Mouse (Mus musculus) forebrain, embryonic 11.5 days (tissue): ENCODE measurements around the gene Ccdc169. TPM values are rescaled to one million over a fixed set of nuclear protein-coding genes. Genes with fewer than 3 reads are reported as not detected.

ENCODE experiments used
- ATAC-seq: fragments of 200-750 bp; cut with Nextera tagmentation; replicated peaks from 2 replicates; pipeline ENCODE4 v1.8.0; 2017; ENCODE audit warnings: moderate TSS enrichment; ENCODE audit not compliant: low FRiP score
- DNase-seq: peaks from one replicate; pipeline ENCODE4 v3.0.0-alpha.2; 2017; ENCODE audit warnings: low spot score
- H3K27ac ChIP-seq: fragments of 300-500 bp; sonication (generic); 2 replicates; pipeline ENCODE4 v1.5.1; 2014; ENCODE audit warnings: low read depth, low read length
- H3K27me3 ChIP-seq: fragments of 300-500 bp; sonication (generic); 2 replicates; pipeline ENCODE4 v1.6.1; 2014; ENCODE audit warnings: mild to moderate bottlenecking, low read length, mixed read lengths; ENCODE audit not compliant: control insufficient read depth, insufficient read depth
- H3K36me3 ChIP-seq: fragments of 300-500 bp; sonication (generic); 2 replicates; pipeline ENCODE4 v1.6.1; 2014; ENCODE audit warnings: mild to moderate bottlenecking, low read length, moderate library complexity, mixed read lengths; ENCODE audit not compliant: control insufficient read depth, insufficient read depth
- H3K4me1 ChIP-seq: fragments of 300-500 bp; sonication (generic); replicated peaks from 2 replicates; pipeline ENCODE4 v1.6.1; 2014; ENCODE audit warnings: low read length, mixed read lengths; ENCODE audit not compliant: control insufficient read depth, insufficient read depth
- H3K4me2 ChIP-seq: fragments of 300-500 bp; sonication (generic); 2 replicates; pipeline ENCODE4 v1.6.1; 2014; ENCODE audit warnings: low read depth, mild to moderate bottlenecking, low read length, moderate library complexity, mixed read lengths; ENCODE audit not compliant: severe bottlenecking
- H3K4me3 ChIP-seq: fragments of 300-500 bp; sonication (generic); 2 replicates; pipeline ENCODE4 v1.5.1; 2014; ENCODE audit warnings: low read depth, low read length
- H3K9ac ChIP-seq: fragments of 300-500 bp; sonication (generic); 2 replicates; pipeline ENCODE4 v1.6.1; 2014; ENCODE audit warnings: low read length
- H3K9me3 ChIP-seq: fragments of 300-500 bp; sonication (generic); 2 replicates; pipeline ENCODE4 v1.6.1; 2016; ENCODE audit warnings: low read length, mixed read lengths; ENCODE audit not compliant: control insufficient read depth
- WGBS: fragments of 180-500 bp; shearing (Covaris S2); extraction: QIAGEN DNeasy Blood & Tissue Kit; methylation state at CpG from one replicate; pipeline ENCODE4 v1.1.7; 2014; 5-methylcytosine and 5-hydroxymethylcytosine counted together
- polyA plus RNA-seq: library from polyadenylated mRNA; unstranded; fragments of >200 nt; fragmentation: Nextera tagmentation; extraction: Ambion mirVana; gene quantifications from 2 replicates; pipeline ENCODE4 v1.2.1, GENCODE M21; 2014

Gene Ccdc169
- polyA plus RNA-seq, 1 experiment from 2014 or later, result 0.08 TPM

DNA sequence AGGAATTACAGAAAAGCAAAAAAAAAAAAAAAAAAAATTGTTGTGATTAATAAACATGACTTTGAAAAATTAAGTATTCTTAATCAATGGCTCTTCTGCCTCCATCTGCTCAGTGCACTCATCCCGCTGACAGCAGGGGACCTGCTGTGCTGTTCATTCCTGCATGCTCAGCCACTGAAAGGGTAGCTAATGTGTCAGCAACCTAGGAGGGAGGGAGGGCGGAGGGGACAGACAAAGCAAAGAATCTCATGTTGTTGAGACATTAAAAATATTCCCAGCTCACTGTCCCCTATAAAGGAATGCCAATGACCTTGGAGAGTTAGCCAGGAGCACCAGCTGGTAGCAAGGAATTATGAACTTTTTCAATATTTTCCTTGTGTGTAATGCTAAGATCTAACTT is 39.1 kb upstream of the Ccdc169 start:
- Histone ChIP-seq H3K4me1 (no peaks in the 10 kb centered on the region; the same call in 1 of the 2 replicates), H3K4me2 (no peak overlapping the region), H3K9ac (no peak overlapping the region), H3K27ac (no peak overlapping the region), H3K36me3 (no peaks in the 10 kb centered on the region), H3K4me3 (no peak overlapping the region), H3K9me3 (no peaks in the 10 kb centered on the region), H3K27me3 (no peaks in the 10 kb centered on the region)
- DNase-seq (no peak), ATAC-seq (0 out of 2 replicates have a peak, but pooled peaks have one; percentile 59)
- 27% methylated on average over 2 of the region's 2 CpGs for whole genome bisulfite sequencing

DNA sequence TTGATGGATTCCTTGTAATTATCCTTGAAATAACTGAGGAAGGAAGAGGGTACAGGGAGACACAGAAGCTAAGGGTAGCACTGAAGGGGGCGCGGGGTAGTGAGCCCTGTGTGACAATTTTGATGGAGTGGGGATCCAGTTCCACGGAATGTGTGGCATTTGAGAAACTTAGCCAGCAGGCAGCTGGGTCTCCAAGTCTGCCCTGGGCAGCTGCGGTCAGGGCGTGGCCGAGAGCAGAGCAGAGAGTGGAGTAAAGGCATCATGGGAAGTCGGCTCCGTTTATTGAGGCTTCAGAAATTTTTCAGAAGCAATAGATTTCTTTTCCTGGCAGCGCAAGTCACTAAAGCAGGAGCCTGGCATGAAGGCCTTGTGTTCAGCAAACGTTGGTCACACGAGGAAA is 38.1 kb upstream of the Ccdc169 start:
- Histone ChIP-seq H3K4me1 (no peaks in the 10 kb centered on the region; the same call in 1 of the 2 replicates), H3K27me3 (no peaks in the 10 kb centered on the region), H3K27ac (no peak overlapping the region), H3K9ac (no peak overlapping the region), H3K4me3 (no peak overlapping the region), H3K4me2 (no peak overlapping the region), H3K9me3 (no peaks in the 10 kb centered on the region), H3K36me3 (no peaks in the 10 kb centered on the region)
- WGBS, result 89% methylated on average over 11 of the region's 11 CpGs
- ATAC-seq, result no peak
- DNase-seq, result no peak

DNA sequence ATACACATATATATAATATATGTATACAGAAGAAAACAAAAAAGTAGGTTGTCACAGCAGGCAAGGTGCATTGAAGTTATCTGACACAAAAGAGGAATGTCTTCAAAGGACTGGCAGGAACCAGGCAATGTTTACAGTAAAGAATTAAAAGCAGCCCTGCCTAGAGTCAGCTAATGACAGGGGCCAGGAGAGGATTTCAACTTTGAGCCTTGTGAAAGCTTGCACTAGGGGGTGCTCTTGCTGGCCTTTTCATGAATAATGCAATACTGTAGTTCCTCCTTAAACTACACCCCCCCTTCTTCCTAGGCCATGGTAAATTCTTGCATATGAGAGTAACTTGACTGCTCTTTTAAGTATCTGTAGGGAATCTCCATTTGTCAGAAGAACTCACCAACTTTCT is 36.0 kb upstream of the Ccdc169 start:
- ATAC-seq (no peak), DNase-seq (no peak)
- Histone ChIP-seq H3K4me1 (no peaks in the 10 kb centered on the region; the same call in 1 of the 2 replicates), H3K27me3 (no peaks in the 10 kb centered on the region), H3K9me3 (no peaks in the 10 kb centered on the region), H3K4me3 (no peak overlapping the region), H3K4me2 (no peak overlapping the region), H3K9ac (no peak overlapping the region), H3K36me3 (no peaks in the 10 kb centered on the region), H3K27ac (no peak overlapping the region)

DNA sequence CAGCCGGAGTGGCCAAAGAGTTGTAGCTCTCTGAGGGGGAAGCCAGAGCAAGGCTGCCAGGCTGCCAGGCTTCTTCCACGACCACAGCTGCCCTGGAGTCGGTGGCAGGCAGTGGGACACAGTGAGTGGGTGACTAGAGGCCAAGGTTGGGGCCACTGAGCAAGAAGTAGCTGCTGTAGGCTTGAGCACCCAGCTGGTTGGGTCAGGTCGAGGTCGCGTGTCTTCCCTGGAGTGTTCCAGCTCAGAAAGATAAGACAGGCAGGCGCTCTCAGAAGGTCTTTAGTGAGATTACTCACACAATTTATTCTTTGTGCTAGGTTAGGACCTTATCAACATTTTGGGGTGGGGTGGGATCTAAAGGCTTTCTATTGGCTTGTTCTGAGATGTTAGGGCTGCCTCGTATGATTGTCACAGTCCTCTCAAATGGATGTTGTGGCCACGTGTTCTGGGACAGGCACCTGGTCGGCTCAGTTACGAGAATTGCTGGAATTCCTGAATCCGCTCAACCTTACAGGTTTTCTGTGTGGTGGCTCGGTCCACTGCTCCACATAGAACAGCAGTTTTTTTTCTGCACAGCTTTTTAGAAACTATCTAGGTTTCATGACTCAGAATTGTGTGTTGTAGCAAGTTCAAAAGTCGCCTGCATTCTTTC is 31.6 kb upstream of the Ccdc169 start:
- H3K4me1 ChIP-seq, result no peaks in the 10 kb centered on the region
- ATAC-seq (no peak), DNase-seq (no peak)
- H3K4me2 ChIP-seq, result no peak overlapping the region
- WGBS, result 90% methylated on average over 14 of the region's 14 CpGs
- no peak overlapping the region for H3K4me3 ChIP-seq
- H3K9me3 ChIP-seq, result no peaks in the 10 kb centered on the region
- H3K9ac ChIP-seq, result no peak overlapping the region
- no peak overlapping the region for H3K27ac ChIP-seq
- H3K36me3 ChIP-seq, result no peaks in the 10 kb centered on the region
- H3K27me3 ChIP-seq, result no peaks in the 10 kb centered on the region

DNA sequence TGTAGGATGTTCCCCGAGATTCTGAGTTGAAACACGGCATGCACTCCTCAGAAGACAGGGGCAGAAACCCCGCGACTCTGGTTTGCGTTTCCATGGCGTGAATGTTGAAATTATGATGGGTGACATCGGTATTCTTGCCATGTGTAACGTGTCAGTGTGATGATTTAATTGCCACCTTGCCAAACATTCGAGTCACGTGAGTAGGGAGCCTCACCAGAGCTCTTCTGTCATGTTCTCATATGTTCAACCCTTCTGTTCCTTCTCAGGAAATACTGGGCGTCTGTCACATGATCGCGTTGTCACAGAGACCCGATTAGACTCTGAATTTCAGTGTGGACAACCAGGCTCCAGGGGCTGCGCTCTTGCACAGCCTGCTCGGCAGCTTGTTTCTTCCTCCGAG is 31.1 kb upstream of the Ccdc169 start:
- H3K9ac ChIP-seq, result no peak overlapping the region
- no peak overlapping the region for H3K4me2 ChIP-seq
- WGBS, result 92% methylated on average over 17 of the region's 17 CpGs
- H3K36me3 ChIP-seq, result no peaks in the 10 kb centered on the region
- no peak for ATAC-seq
- no peaks in the 10 kb centered on the region for H3K27me3 ChIP-seq
- no peak overlapping the region for H3K27ac ChIP-seq
- DNase-seq, result no peak
- no peaks in the 10 kb centered on the region for H3K9me3 ChIP-seq
- H3K4me1 ChIP-seq, result no peaks in the 10 kb centered on the region
- H3K4me3 ChIP-seq, result no peak overlapping the region

DNA sequence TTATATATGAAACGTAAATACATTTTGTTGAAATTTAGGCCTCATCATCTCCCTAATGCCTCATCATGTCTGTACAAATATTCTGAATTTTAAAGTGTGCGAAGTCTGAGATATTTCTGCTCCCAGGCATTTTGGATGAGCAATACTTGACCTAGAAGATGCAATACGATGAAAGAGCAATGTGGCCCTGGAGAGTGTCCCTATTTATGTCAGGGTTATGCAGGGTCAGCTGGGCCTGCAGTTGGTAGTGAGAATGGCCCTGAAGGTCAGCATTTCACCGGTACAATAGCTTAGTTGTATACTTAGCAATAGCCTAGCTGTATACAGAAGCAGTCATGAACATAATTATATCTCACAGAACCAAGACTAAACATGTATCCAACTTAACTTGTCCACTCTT is 28.0 kb upstream of the Ccdc169 start:
- H3K9ac ChIP-seq, result no peak overlapping the region
- H3K4me2 ChIP-seq, result no peak overlapping the region
- no peak overlapping the region for H3K4me3 ChIP-seq
- no peak for ATAC-seq
- WGBS, result 87% methylated on average over 4 of the region's 4 CpGs
- no peaks in the 10 kb centered on the region for H3K36me3 ChIP-seq
- DNase-seq, result no peak
- no peaks in the 10 kb centered on the region for H3K9me3 ChIP-seq
- H3K27me3 ChIP-seq, result no peaks in the 10 kb centered on the region
- H3K27ac ChIP-seq, result no peak overlapping the region
- H3K4me1 ChIP-seq, result peaks cover 3% of the 10 kb centered on the region

DNA sequence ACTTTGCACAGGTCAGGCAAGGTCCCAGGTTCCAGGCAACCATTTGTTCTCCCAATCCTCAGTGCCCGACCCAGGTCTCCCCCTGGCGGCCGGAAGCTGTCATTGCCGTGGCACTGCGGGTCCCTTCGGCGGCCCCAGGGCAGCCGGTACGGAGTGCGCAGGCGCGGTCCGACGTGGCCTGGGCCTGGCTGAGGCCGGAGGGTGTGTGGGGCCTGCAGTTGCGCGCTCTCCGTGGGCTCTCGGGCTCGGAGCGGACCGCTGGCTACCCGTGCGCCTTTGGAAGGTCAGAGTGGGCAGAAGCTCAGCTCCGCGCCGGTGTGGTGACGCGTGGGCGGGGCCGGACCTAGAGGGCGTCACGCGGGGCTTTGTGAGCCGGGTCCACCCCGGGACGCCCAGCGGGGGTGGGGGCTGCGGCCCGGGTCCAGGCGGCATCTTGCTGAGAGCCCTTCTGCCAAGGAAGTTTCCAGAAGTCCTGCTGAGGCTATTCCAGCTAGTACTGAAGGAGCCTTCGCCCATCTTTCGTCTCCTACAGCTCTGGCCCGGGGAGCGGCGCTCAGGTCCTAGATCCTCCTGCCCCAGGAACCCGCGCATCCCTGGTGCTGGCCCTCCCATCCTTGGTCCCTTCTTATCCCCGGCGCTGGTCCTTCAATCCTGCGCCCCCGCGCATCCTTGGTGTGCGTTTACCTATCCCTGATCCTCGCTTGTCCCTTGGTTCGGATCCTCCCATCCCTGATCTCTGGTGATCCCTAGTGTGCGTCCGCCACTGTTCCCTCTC is 25.0 kb upstream of the Ccdc169 start, which contains the start of gene Spg20:
TSS of gene Spg20 (plus strand) at position 174 of the 775 bp plus-strand sequence.
- Histone ChIP-seq H3K27ac (peak within 1 kb of the TSS; percentile 37), H3K9me3 (no peaks in the 10 kb centered on the region), H3K9ac (peak within 1 kb of the TSS; percentile 88), H3K36me3 (peaks cover 3% of the 10 kb centered on the region), H3K4me1 (peaks cover 3% of the 10 kb centered on the region), H3K4me2 (peak within 1 kb of the TSS; percentile 74), H3K27me3 (no peaks in the 10 kb centered on the region), H3K4me3 (peak within 1 kb of the TSS; percentile 59)
- DNase-seq (peak; percentile 98), ATAC-seq (peak; percentile 97)
- under 1% methylated on average over 58 of the region's 58 CpGs for WGBS

DNA sequence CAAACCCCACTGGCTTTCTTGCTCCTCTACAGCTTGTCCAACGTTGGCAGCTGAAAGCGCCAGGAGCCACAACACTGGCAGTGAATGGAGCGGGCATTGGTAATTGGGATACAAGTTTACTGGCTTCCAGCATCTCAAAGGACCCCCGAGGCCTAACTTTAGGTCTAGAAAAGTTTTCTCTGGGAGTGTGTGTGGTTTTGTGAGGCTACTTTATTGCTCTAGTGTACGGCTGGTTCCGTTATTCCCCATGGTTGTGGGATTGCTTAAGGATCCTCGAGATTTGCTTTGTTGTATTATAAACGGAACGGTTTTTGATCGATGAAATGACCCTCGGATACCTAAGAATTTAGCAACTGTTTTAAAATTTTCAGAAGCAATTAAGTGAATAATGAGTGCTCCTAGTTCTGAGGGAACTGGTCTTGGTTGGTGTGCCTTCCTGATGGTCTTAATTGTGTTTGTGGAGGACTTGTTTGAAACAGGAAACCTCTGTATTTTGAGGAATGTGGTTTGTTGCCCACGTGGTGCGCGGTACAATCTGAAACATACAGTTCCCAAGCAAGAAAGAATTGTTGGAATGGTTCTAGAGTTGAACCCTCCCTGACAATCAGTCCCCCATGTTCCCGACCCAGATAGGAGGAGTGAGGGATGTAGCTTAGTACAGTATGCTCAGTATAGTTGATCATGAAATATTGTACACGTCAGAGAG is 24.3 kb upstream of the Ccdc169 start:
- peaks cover 3% of the 10 kb centered on the region for H3K4me1 ChIP-seq
- no peaks in the 10 kb centered on the region for H3K9me3 ChIP-seq
- H3K27me3 ChIP-seq, result no peaks in the 10 kb centered on the region
- peak overlapping the region; percentile 74 for H3K4me2 ChIP-seq
- peak overlapping the region; percentile 88 for H3K9ac ChIP-seq
- DNase-seq (no peak), ATAC-seq (no peak; the same call in 1 of the 2 replicates)
- no peak overlapping the region for H3K27ac ChIP-seq
- 47% methylated on average over 16 of the region's 16 CpGs for WGBS
- H3K36me3 ChIP-seq, result peaks cover 6% of the 10 kb centered on the region
- H3K4me3 ChIP-seq, result peak overlapping the region; percentile 59
